Mouse (Mus musculus): Measurements from ENCODE around the gene Rbm39.

The Rbm39 gene

DNA sequence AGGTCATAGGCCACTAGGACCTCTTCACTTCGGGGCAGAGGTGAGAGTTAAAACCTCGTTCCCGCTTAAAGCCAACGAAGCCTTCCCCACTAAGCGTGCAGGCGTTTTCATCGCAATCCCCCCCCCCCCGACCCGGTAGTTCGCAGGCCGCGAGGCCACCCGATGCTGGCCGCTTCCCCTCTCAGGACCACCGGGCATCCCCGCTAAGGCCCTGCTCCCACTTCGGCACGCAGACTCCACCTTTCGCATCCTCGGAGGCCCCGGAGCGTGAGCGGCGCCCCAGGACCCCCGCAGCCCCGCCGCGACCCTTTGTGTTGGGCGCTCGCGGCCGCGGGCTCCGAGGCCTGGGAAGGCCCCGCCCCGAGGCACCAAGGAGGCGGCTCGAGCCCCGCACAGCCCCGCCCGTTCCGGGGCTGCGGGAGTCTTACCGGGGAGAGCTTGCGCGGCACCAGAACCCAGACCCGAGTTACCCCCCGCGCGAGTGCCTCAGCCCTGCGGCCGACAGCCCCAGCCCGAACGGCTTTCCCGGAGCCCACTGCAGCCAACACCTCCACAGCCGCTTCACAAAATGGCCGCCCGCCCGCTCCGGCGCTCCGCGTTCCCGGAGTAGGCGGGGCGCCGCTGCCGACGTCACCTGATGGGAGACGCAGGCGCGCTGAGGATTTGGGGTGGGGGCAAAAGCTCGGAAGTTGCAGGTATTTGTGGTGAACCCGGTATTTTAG lies 68.5 kb downstream of the Rbm39 start, which contains the start of the genes Cpne1 and Rbm12:
TSS of gene Cpne1 (minus strand) at position 608 of the 722 bp plus-strand sequence.
TSS of gene Rbm12 (minus strand) at position 621 of the 722 bp plus-strand sequence.
- DNase-seq (ENCODE audit: low read depth, low spot score) = peak; percentile 96

DNA sequence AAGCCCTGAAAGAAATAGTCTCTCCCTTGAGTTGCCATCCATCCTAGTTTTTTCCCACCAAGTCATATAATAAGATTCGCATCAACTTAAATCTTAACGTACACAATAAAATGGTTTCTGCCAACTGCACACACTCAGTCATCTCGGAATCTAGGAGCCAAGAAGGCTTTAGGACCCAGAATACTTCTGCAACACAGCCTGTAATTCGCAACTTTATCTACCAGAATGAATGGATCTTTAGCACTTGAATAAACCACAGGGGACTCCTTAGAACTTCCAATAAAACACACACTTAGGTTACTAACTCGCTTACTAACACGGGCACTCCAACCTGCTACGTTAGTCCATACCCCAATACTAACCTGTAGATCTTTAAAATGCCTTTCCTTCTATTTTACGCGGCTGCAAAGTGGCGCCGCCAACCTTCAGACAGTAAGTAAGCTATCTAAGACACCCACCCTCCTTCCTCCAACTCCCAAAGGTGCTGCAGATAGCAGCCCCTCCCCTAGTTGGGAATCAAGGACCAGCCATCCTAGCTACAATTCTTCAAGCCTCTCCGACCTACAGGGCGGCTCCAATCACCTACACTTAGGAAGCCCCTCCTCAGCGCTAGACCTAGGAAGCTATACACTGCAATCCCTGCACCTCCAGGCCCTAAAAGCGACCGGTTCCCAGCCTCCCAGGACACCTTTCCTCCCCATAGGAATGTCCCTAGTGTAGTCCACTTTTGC lies 69.2 kb downstream of the Rbm39 start:
- DNase-seq (ENCODE audit: low read depth, low spot score) = peak; percentile 44
